Mouse (Mus musculus): ENCODE data around the gene Ebf3. TPM values are rescaled to one million over a fixed set of nuclear protein-coding genes. Genes with fewer than 3 reads are reported as not detected.

Ebf3 gene
- polyA plus RNA-seq, 1 experiment, result 17.0 TPM

GRCm38 (mm10) chr7:137209688-137210345 lies 104.4 kb downstream of the Ebf3 start:
- H3K4me3 ChIP-seq (ENCODE audit: insufficient read depth, low read length), result no peak overlapping the region
- no peak for TF ChIP-seq CTCF (IDR thresholded peaks at IDR 0.05; ENCODE audit: borderline replicate concordance, insufficient read depth, low read length)
- TF ChIP-seq POLR2A (IDR thresholded peaks at IDR 0.05; ENCODE audit: low read depth, low read length), result no peak
- H3K4me1 ChIP-seq (ENCODE audit: control insufficient read depth, insufficient read depth, low read length), result 0 out of 2 replicates have a peak, but pooled peaks cover 2% of the 10 kb centered on the region
- no peak overlapping the region for H3K27ac ChIP-seq (ENCODE audit: insufficient read depth, low read length)

GRCm38 (mm10) chr7:137208556-137208955 lies 105.7 kb downstream of the Ebf3 start:
- Histone ChIP-seq H3K4me1 (ENCODE audit: control insufficient read depth, insufficient read depth, low read length) (0 out of 2 replicates have a peak, but pooled peaks cover 2% of the 10 kb centered on the region), H3K27ac (ENCODE audit: insufficient read depth, low read length) (no peak overlapping the region)

DNA sequence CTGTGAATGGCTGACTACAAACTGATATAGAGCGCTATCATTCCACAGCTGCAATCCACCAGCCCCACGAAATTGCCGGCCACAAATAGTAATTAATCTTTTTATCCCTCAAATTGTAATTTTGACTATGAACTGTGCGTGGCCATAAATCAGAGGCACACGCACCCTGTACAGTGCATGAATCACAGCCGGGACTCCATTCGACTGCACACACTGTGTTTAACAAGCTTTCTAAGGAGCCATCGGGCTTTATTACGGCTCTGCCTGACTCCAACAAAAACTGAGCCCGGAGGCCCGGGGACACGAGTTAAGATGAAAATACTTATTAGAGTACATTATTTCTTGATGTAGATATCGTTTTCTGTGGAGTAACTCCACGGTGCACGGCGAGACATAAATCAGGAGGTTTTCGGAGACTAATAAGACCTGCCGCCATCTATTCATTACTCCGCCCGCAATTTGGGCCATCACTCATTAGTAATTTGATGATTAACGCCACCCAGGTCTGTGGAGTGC lies 107.4 kb downstream of the Ebf3 start:
- Histone ChIP-seq H3K4me1 (ENCODE audit: control insufficient read depth, insufficient read depth, low read length) (0 out of 2 replicates have a peak, but pooled peaks cover 2% of the 10 kb centered on the region), H3K27ac (ENCODE audit: insufficient read depth, low read length) (no peak overlapping the region), H3K4me3 (ENCODE audit: insufficient read depth, low read length) (no peak overlapping the region)
- TF ChIP-seq CTCF (IDR thresholded peaks at IDR 0.05; ENCODE audit: borderline replicate concordance, insufficient read depth, low read length) (no peak), POLR2A (IDR thresholded peaks at IDR 0.05; ENCODE audit: low read depth, low read length) (no peak)

More at GRCm38 (mm10) chr7:137208556-137208955, 105.7 kb downstream of the Ebf3 start:
- H3K4me3 ChIP-seq (ENCODE audit: insufficient read depth, low read length), result no peak overlapping the region
- TF ChIP-seq CTCF (IDR thresholded peaks at IDR 0.05; ENCODE audit: borderline replicate concordance, insufficient read depth, low read length) (no peak), POLR2A (IDR thresholded peaks at IDR 0.05; ENCODE audit: low read depth, low read length) (no peak)

GRCm38 (mm10) chr7:137199533-137199932 lies 114.7 kb downstream of the Ebf3 start:
- H3K4me3 ChIP-seq (ENCODE audit: insufficient read depth, low read length), result no peak overlapping the region
- no peak overlapping the region for H3K27ac ChIP-seq (ENCODE audit: insufficient read depth, low read length)
- TF ChIP-seq CTCF (IDR thresholded peaks at IDR 0.05; ENCODE audit: borderline replicate concordance, insufficient read depth, low read length), result no peak
- no peak for TF ChIP-seq POLR2A (IDR thresholded peaks at IDR 0.05; ENCODE audit: low read depth, low read length)
- H3K4me1 ChIP-seq (ENCODE audit: control insufficient read depth, insufficient read depth, low read length), result no peaks in the 10 kb centered on the region

DNA sequence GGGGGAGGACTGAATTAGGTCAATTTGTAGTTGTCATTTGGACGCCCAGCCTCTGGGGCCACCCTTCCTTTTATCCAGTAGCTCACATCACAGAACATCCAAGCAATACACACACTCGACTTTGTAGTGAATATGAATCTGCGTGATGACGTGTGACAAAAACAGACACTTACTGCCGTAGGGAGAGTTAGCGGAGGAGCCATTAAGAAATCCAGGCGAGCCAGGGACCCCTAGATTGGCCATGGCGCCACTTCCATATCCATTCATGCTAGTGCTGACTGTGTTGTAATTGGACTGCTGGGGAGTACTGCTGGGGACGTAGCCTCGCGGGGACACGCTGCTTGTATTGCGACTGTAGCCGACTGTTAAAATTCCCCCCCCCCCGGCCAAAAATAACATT lies 115.3 kb downstream of the Ebf3 start:
- TF ChIP-seq CTCF (IDR thresholded peaks at IDR 0.05; ENCODE audit: borderline replicate concordance, insufficient read depth, low read length), result no peak

GRCm38 (mm10) chr7:137197118-137198030 lies 116.9 kb downstream of the Ebf3 start:
- no peaks in the 10 kb centered on the region for H3K4me1 ChIP-seq (ENCODE audit: control insufficient read depth, insufficient read depth, low read length)
- H3K27ac ChIP-seq (ENCODE audit: insufficient read depth, low read length), result no peak overlapping the region
- TF ChIP-seq CTCF (IDR thresholded peaks at IDR 0.05; ENCODE audit: borderline replicate concordance, insufficient read depth, low read length) (no peak), POLR2A (IDR thresholded peaks at IDR 0.05; ENCODE audit: low read depth, low read length) (no peak)
- no peak overlapping the region for H3K4me3 ChIP-seq (ENCODE audit: insufficient read depth, low read length)

More for the DNA sequence above, 115.3 kb downstream of the Ebf3 start:
- no peaks in the 10 kb centered on the region for H3K4me1 ChIP-seq (ENCODE audit: control insufficient read depth, insufficient read depth, low read length)
- H3K27ac ChIP-seq (ENCODE audit: insufficient read depth, low read length), result no peak overlapping the region
- no peak overlapping the region for H3K4me3 ChIP-seq (ENCODE audit: insufficient read depth, low read length)

DNA sequence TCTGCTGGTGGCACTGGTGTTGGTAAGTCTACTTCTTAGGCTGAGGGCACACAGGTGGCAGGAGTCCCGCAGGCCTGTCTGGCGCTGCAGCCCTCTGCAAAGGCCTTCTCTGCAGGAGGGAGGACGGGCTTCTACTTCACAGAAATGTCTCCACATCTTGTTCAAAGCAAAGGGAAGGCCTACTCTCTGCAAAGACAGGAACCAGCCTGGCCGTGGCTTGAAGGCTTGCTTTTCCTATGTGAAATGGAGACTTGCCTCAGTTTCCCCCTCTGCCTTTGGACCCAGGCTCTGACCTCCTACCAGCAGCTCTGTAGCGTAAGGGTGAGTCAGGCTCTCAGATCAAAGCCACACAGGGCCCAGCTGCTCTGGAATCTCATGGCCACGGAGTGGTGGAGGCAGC lies 117.7 kb downstream of the Ebf3 start:
- no peak for TF ChIP-seq CTCF (IDR thresholded peaks at IDR 0.05; ENCODE audit: borderline replicate concordance, insufficient read depth, low read length)
- no peak for TF ChIP-seq POLR2A (IDR thresholded peaks at IDR 0.05; ENCODE audit: low read depth, low read length)
- no peak overlapping the region for H3K27ac ChIP-seq (ENCODE audit: insufficient read depth, low read length)

DNA sequence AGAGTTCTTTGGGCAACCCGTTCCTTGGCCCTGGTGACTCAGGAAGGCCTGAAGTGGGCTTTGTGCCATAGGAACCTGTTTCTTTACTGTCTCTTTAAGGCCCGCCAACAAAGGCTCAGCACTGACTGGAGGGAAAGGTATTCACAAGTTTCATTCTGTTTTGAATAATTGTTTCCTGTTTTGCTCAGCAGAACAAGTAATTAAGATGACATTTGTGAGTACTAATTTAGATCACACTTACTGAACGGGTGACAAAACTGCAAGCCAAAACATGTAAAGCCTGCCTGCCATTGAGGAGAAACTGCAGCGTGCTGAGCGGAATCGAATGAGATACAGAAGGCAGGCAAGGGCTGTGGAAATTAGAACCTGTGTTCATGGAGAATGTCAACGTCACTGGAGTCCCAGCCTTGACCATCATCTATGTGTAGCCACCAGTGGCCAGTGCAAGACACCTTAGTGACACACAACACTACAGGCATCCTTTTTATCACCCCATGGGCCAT lies 121.4 kb downstream of the Ebf3 start:
- no peaks in the 10 kb centered on the region for H3K4me1 ChIP-seq (ENCODE audit: control insufficient read depth, insufficient read depth, low read length)
- H3K4me3 ChIP-seq (ENCODE audit: insufficient read depth, low read length), result no peak overlapping the region
- TF ChIP-seq CTCF (IDR thresholded peaks at IDR 0.05; ENCODE audit: borderline replicate concordance, insufficient read depth, low read length), result no peak
- no peak for TF ChIP-seq POLR2A (IDR thresholded peaks at IDR 0.05; ENCODE audit: low read depth, low read length)
- H3K27ac ChIP-seq (ENCODE audit: insufficient read depth, low read length), result no peak overlapping the region

More for the DNA sequence above, 117.7 kb downstream of the Ebf3 start:
- Histone ChIP-seq H3K4me3 (ENCODE audit: insufficient read depth, low read length) (no peak overlapping the region), H3K4me1 (ENCODE audit: control insufficient read depth, insufficient read depth, low read length) (no peaks in the 10 kb centered on the region)

- Histone ChIP-seq H3K4me1 (ENCODE audit: control insufficient read depth, insufficient read depth, low read length) (no peaks in the 10 kb centered on the region), H3K27ac (ENCODE audit: insufficient read depth, low read length) (no peak overlapping the region), H3K4me3 (ENCODE audit: insufficient read depth, low read length) (no peak overlapping the region)
- TF ChIP-seq POLR2A (IDR thresholded peaks at IDR 0.05; ENCODE audit: low read depth, low read length) (no peak), CTCF (IDR thresholded peaks at IDR 0.05; ENCODE audit: borderline replicate concordance, insufficient read depth, low read length) (no peak)
Observed at GRCm38 (mm10) chr7:137191889-137192288, 122.4 kb downstream of the Ebf3 start.
